Mouse (Mus musculus): ENCODE results near the gene Mapk10. TPM values are rescaled to one million over a fixed set of nuclear protein-coding genes. Genes with fewer than 3 reads are reported as not detected.

Gene Mapk10
- polyA plus RNA-seq, 1 experiment from 2014 or later: 2.0 TPM

Other genes starting within 250 kb of the Mapk10 start
- 5.9 and 8.8 TPM in 2 replicates for gene Ptpn13, start 213.9 kb upstream of the Mapk10 start, polyA plus RNA-seq (2015; fragmentation: Nextera tagmentation; extraction: Ambion mirVana)